Mouse (Mus musculus): ENCODE data around the gene Slc13a5. TPM values are rescaled to one million over a fixed set of nuclear protein-coding genes. Genes with fewer than 3 reads are reported as not detected.

Gene Slc13a5
- total and polyA plus RNA-seq, 3 experiments = not detected

GRCm38 (mm10) chr11:72301334-72301733, 34.3 kb upstream of the Slc13a5 start, which contains the start of gene Xaf1:
Xaf1 (plus strand) TSS chr11:72301629.
- no peak within 1 kb of the TSS for H3K27ac ChIP-seq (ENCODE audit: insufficient read depth, low read depth)
- peaks cover 3% of the 10 kb centered on the region for H3K27me3 ChIP-seq (replicated peaks)
- peak within 1 kb of the TSS; percentile 10 for H3K9ac ChIP-seq (ENCODE audit: insufficient read depth, low read depth)
- TF ChIP-seq MAX (IDR thresholded peaks at IDR 0.05; ENCODE audit: low read length) = peak; percentile 54; the same call in 1 of the 2 replicates
- no peak for TF ChIP-seq SMC3 (IDR thresholded peaks at IDR 0.05; ENCODE audit: low read depth, low read length)
- TF ChIP-seq SIN3A (IDR thresholded peaks at IDR 0.05; ENCODE audit: low read length) = peak; percentile 71
- TF ChIP-seq NRF1 (IDR thresholded peaks at IDR 0.05; ENCODE audit: low read depth, low read length) = no peak
- no peak for TF ChIP-seq RCOR1 (conservative IDR thresholded peaks at IDR 0.05; ENCODE audit: low read depth, low read length)
- peak; percentile 41; the same call in 1 of the 2 replicates for TF ChIP-seq POLR2A (IDR thresholded peaks at IDR 0.05; ENCODE audit: low read depth, low read length)
- TF ChIP-seq USF2 (conservative IDR thresholded peaks at IDR 0.05; ENCODE audit: low read depth, low read length) = no peak
- no peak for TF ChIP-seq MAFK (IDR thresholded peaks at IDR 0.05; ENCODE audit: insufficient replicate concordance, low read length)
- no peak for TF ChIP-seq CHD1 (IDR thresholded peaks at IDR 0.05; ENCODE audit: low read depth, low read length)
- TF ChIP-seq ZC3H11A (IDR thresholded peaks at IDR 0.05; ENCODE audit: low read depth, low read length) = no peak
- peak; percentile 42; the same call in 1 of the 2 replicates for TF ChIP-seq MXI1 (IDR thresholded peaks at IDR 0.05; ENCODE audit: low read depth, low read length)
- TF ChIP-seq RAD21 (IDR thresholded peaks at IDR 0.05; ENCODE audit: low read depth, low read length) = no peak
- TF ChIP-seq CTCF (conservative IDR thresholded peaks at IDR 0.05 in 1 of 2, IDR thresholded peaks at IDR 0.05 in 1 of 2; ENCODE audit: low read depth in 2 of 2, low read length in 2 of 2) = no peak
- TF ChIP-seq ETS1 (conservative IDR thresholded peaks at IDR 0.05; ENCODE audit: low read depth, low read length) = peak; percentile 82
- 0 out of 2 replicates have a peak, but pooled peaks have one; percentile 27 for TF ChIP-seq TBP (conservative IDR thresholded peaks at IDR 0.05; ENCODE audit: low read depth, low read length)
- 0 out of 2 replicates have a peak, but pooled peaks have one; percentile 24 for TF ChIP-seq CHD2 (IDR thresholded peaks at IDR 0.05; ENCODE audit: low read length)
- no peak for TF ChIP-seq GABPA (IDR thresholded peaks at IDR 0.05; ENCODE audit: insufficient replicate concordance, low read depth, low read length)
- TF ChIP-seq ZNF384 (IDR thresholded peaks at IDR 0.05; ENCODE audit: low read depth, low read length) = no peak
- TF ChIP-seq IRF4 (IDR thresholded peaks at IDR 0.05; ENCODE audit: low read depth, low read length) = peak; percentile 89
- TF ChIP-seq BHLHE40 (IDR thresholded peaks at IDR 0.05; ENCODE audit: low read depth, low read length) = peak; percentile 23; the same call in 1 of the 2 replicates
- no peak for TF ChIP-seq POLR2AphosphoS2 (IDR thresholded peaks at IDR 0.05; ENCODE audit: low read depth, low read length)
- no peak for TF ChIP-seq E2F4 (IDR thresholded peaks at IDR 0.05; ENCODE audit: insufficient replicate concordance, low read depth, low read length)
- TF ChIP-seq UBTF (IDR thresholded peaks at IDR 0.05; ENCODE audit: low read depth, low read length) = no peak
- no peak for TF ChIP-seq PAX5 (IDR thresholded peaks at IDR 0.05; ENCODE audit: low read length)
- TF ChIP-seq KAT2A (IDR thresholded peaks at IDR 0.05; ENCODE audit: insufficient replicate concordance, low read length) = no peak
- no peak; the same call in 1 of the 2 replicates for TF ChIP-seq MEF2A (IDR thresholded peaks at IDR 0.05; ENCODE audit: borderline replicate concordance, low read depth, low read length)
- peak; percentile 41; the same call in 1 of the 2 replicates for TF ChIP-seq ELF1 (IDR thresholded peaks at IDR 0.05; ENCODE audit: low read depth, low read length)
- no peak for TF ChIP-seq MYC (IDR thresholded peaks at IDR 0.05; ENCODE audit: low read depth, low read length)
- no peak for TF ChIP-seq MAZ (IDR thresholded peaks at IDR 0.05; ENCODE audit: low read depth, low read length)
- TF ChIP-seq ZMIZ1 (IDR thresholded peaks at IDR 0.05; ENCODE audit: low read depth, low read length) = no peak
- no peak for TF ChIP-seq JUND (conservative IDR thresholded peaks at IDR 0.05; ENCODE audit: low read depth, low read length)
- no peak for TF ChIP-seq HCFC1 (IDR thresholded peaks at IDR 0.05; ENCODE audit: low read depth, low read length)
- TF ChIP-seq EP300 (IDR thresholded peaks at IDR 0.05; ENCODE audit: low read length) = peak; percentile 44
- no peak; the same call in 1 of the 2 replicates for TF ChIP-seq NELFE (IDR thresholded peaks at IDR 0.05; ENCODE audit: low read depth, low read length)
- dilution Hi-C loops (cut with MboI; ENCODE audit: extremely low pct_ligation_motif_present, extremely low pct_unique_long_range_greater_than_20kb, low sequenced_read_pairs) (no loop called here), in situ Hi-C loops (cut with MboI; ENCODE audit: low pct_ligation_motif_present, low pct_unique_long_range_greater_than_20kb, low sequenced_read_pairs) (no loop called here)
- peak within 1 kb of the TSS; percentile 46 for H3K4me2 ChIP-seq (ENCODE audit: insufficient read depth, low read depth, poor library complexity, severe bottlenecking)
- H3K36me3 ChIP-seq (replicated peaks in 1 of 2; ENCODE audit: control insufficient read depth in 1 of 2, insufficient read depth in 1 of 2, low read length in 1 of 2) = peaks cover 0 to 23% of the 10 kb centered on the region in 2 experiments
- DNase-seq (ENCODE audit: extremely low read depth) = peak; percentile 72
- no peaks in the 10 kb centered on the region for H3K9me3 ChIP-seq (replicated peaks; ENCODE audit: low read length)
- H3K4me3 ChIP-seq (replicated peaks in 1 of 3; ENCODE audit: low read depth in 2 of 3, low read length in 2 of 3, poor library complexity in 1 of 3) = peak within 1 kb of the TSS; percentile 40 to 59 (median 58)
- H3K79me2 ChIP-seq (replicated peaks; ENCODE audit: control insufficient read depth, extremely low read depth, insufficient read depth, poor library complexity, severe bottlenecking) = no peaks in the 10 kb centered on the region
- peaks cover 8 to 29% of the 10 kb centered on the region in 2 experiments; a peak in 3 of 4 replicates for H3K4me1 ChIP-seq (ENCODE audit: control insufficient read depth in 1 of 2, insufficient read depth in 2 of 2)
